In the genomic region with DNA sequence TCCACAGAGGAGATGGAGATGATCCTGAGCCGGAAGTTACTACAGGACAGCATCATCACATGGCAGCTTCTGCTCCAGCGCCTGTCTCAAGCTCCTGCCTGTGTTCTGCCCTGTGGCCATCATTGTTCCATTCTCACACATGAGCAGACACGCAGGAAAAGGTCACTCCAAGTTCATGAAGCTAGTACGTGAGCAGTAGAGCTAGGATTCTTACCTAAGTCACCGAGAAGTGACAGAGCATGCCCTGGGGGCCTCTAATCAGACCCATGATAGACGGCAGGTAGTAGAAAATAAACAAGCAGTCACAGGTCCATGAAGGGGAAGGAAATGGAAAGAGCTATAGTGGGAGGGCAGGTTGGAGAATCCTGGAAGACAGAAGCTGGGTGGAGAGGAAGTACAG, we compare ENCODE assay signal across 19 mouse cellular contexts.
A peak's percentile ranks its signal among the peaks of the same experiment; 100 is the strongest.
DNase-seq lines count a peak whose midpoint lies in the region; ATAC-seq lines count a peak whose summit lies in the region.
"Had no signal": no experiment of that assay in that cellular context is flagged by ENCODE, and none has a peak within 500 bp of the region (broad histone marks: within the 10 kb centered on the region; RNA-seq: fewer than 3 reads in every experiment).

No protein-coding gene starts in this region.

- peaks cover 3% of the 10 kb centered on the region; the same call in 1 of the 2 replicates for H3K36me3 ChIP-seq in kidney, embryonic 14.5 days (ENCODE audit: control insufficient read depth, insufficient read depth, low read length)
- H3K36me3 ChIP-seq in embryonic facial prominence, embryonic 14.5 days (ENCODE audit: control insufficient read depth, insufficient read depth, low read length) = peaks cover 33% of the 10 kb centered on the region

- H3K27me3 ChIP-seq in kidney, embryonic 14.5 days (ENCODE audit: control insufficient read depth, insufficient read depth, low read length) = no peaks in the 10 kb centered on the region
- no peaks in the 10 kb centered on the region for H3K27me3 ChIP-seq in embryonic facial prominence, embryonic 14.5 days (replicated peaks; ENCODE audit: control insufficient read depth, insufficient read depth, low read length)
- H3K27me3 ChIP-seq: embryonic facial prominence, embryonic 13.5 days; forebrain, embryonic 13.5 days; hindbrain, embryonic 15.5 days; limb, embryonic 15.5 days had no signal

- H3K9ac ChIP-seq in kidney, embryonic 14.5 days (ENCODE audit: low read depth, low read length) = no peak overlapping the region
- no peak overlapping the region for H3K9ac ChIP-seq in embryonic facial prominence, embryonic 14.5 days (ENCODE audit: low read depth, low read length)
- H3K9ac ChIP-seq: embryonic facial prominence, embryonic 13.5 days; forebrain, embryonic 13.5 days; hindbrain, embryonic 15.5 days; limb, embryonic 15.5 days had no signal

- no peak overlapping the region for H3K4me3 ChIP-seq in kidney, embryonic 14.5 days (ENCODE audit: low read length)
- no peak overlapping the region for H3K4me3 ChIP-seq in embryonic facial prominence, embryonic 14.5 days (ENCODE audit: low read depth, low read length)
- H3K4me3 ChIP-seq: embryonic facial prominence, embryonic 13.5 days; forebrain, embryonic 13.5 days; hindbrain, embryonic 15.5 days; left cerebral cortex, adult 2 months; limb, embryonic 15.5 days had no signal

- peak; percentile 13 for DNase-seq in kidney, adult 9 months
- peak; percentile 7 to 14 for DNase-seq in B cell, adult 2 months
- peak; percentile 60 for DNase-seq in embryonic facial prominence, embryonic 14.5 days (ENCODE audit: low spot score)
- DNase-seq in mesoderm, embryonic 11.5 days (ENCODE audit: low read depth, low spot score) = peak; percentile 12
- no peak for DNase-seq in gastrocnemius, postnatal 10 days
- no peak for DNase-seq in T-cell, adult 2 months (ENCODE audit: low spot score)
- DNase-seq in right cerebral cortex, postnatal 36 days (ENCODE audit: low spot score in 2 of 2) = no peak
- DNase-seq: cerebellum, adult 2 months; gastrocnemius, postnatal 36 days; kidney, postnatal 36 days; right cerebral cortex, postnatal 25 days; thymus, adult 2 months had no signal

- ATAC-seq in kidney, embryonic 14.5 days (ENCODE audit: low FRiP score, low TSS enrichment) = no peak
- peak; percentile 44 for ATAC-seq in embryonic facial prominence, embryonic 14.5 days (ENCODE audit: low read depth)
- ATAC-seq: forebrain, embryonic 13.5 days had no signal

- no peak overlapping the region for H3K4me2 ChIP-seq in kidney, embryonic 14.5 days (replicated peaks; ENCODE audit: low read depth, low read length)
- H3K4me2 ChIP-seq in embryonic facial prominence, embryonic 14.5 days (ENCODE audit: low read depth, low read length) = no peak overlapping the region
- H3K4me2 ChIP-seq: embryonic facial prominence, embryonic 13.5 days; forebrain, embryonic 13.5 days; hindbrain, embryonic 15.5 days; limb, embryonic 15.5 days had no signal

- H3K27ac ChIP-seq in kidney, embryonic 14.5 days (ENCODE audit: low read depth, low read length) = no peak overlapping the region
- H3K27ac ChIP-seq in embryonic facial prominence, embryonic 14.5 days (replicated peaks; ENCODE audit: low read depth, low read length) = no peak overlapping the region
- H3K27ac ChIP-seq: embryonic facial prominence, embryonic 13.5 days; forebrain, embryonic 13.5 days; hindbrain, embryonic 15.5 days; left cerebral cortex, adult 2 months; limb, embryonic 15.5 days had no signal

- no peaks in the 10 kb centered on the region for H3K9me3 ChIP-seq in kidney, embryonic 14.5 days (ENCODE audit: control insufficient read depth, low read length)
- no peaks in the 10 kb centered on the region for H3K9me3 ChIP-seq in embryonic facial prominence, embryonic 14.5 days (ENCODE audit: control insufficient read depth, low read length)
- H3K9me3 ChIP-seq: embryonic facial prominence, embryonic 13.5 days; forebrain, embryonic 13.5 days; G1E; hindbrain, embryonic 15.5 days; limb, embryonic 15.5 days had no signal

- 33% methylated on average over 6 of the region's 6 CpGs for WGBS in kidney, embryonic 14.5 days
- 56% methylated on average over 6 of the region's 6 CpGs for WGBS in embryonic facial prominence, embryonic 14.5 days

- 0 out of 2 replicates have a peak, but pooled peaks cover 3% of the 10 kb centered on the region for H3K4me1 ChIP-seq in kidney, embryonic 14.5 days (ENCODE audit: control insufficient read depth, insufficient read depth, low read length)
- no peaks in the 10 kb centered on the region for H3K4me1 ChIP-seq in embryonic facial prominence, embryonic 14.5 days (ENCODE audit: control insufficient read depth, insufficient read depth, low read length)
- H3K4me1 ChIP-seq: embryonic facial prominence, embryonic 13.5 days; forebrain, embryonic 13.5 days; hindbrain, embryonic 15.5 days; limb, embryonic 15.5 days had no signal

Comparison
In these comparisons a context has a peak if more than half of its experiments do, and no peak if none do; other contexts are left out.
1. DNase-seq: peak in kidney, adult 9 months (single experiment), B cell, adult 2 months (2 of 2), embryonic facial prominence, embryonic 14.5 days (single experiment) and mesoderm, embryonic 11.5 days (single experiment); none in gastrocnemius, postnatal 10 days (single experiment), T-cell, adult 2 months (single experiment) and right cerebral cortex, postnatal 36 days (0 of 2).